Mouse (Mus musculus) lung, embryonic 16.5 days (tissue): Measurements from ENCODE around the gene Per1. TPM values are rescaled to one million over a fixed set of nuclear protein-coding genes. Genes with fewer than 3 reads are reported as not detected.

ENCODE experiments used
- ATAC-seq: fragments of 200-750 bp; cut with Nextera tagmentation; 2 replicates; pipeline ENCODE4 v1.8.0; 2017; ENCODE audit warnings: low read depth, mild to moderate bottlenecking, moderate library complexity
- H3K27ac ChIP-seq: fragments of 300-500 bp; sonication (generic); 2 replicates; pipeline ENCODE4 v1.5.1; 2014; ENCODE audit warnings: mild to moderate bottlenecking, control low read depth, low read length
- H3K27me3 ChIP-seq: fragments of 300-500 bp; sonication (generic); 2 replicates; pipeline ENCODE4 v1.6.1; 2014; ENCODE audit warnings: low read depth, low read length, mixed read lengths; ENCODE audit not compliant: control insufficient read depth, insufficient read depth
- H3K36me3 ChIP-seq: fragments of 300-500 bp; sonication (generic); 2 replicates; pipeline ENCODE4 v1.6.1; 2014; ENCODE audit warnings: low read length; ENCODE audit not compliant: control insufficient read depth, insufficient read depth
- H3K4me1 ChIP-seq: fragments of 300-500 bp; sonication (generic); replicated peaks from 2 replicates; pipeline ENCODE4 v1.6.1; 2014; ENCODE audit warnings: low read length, mixed read lengths; ENCODE audit not compliant: control insufficient read depth, insufficient read depth
- H3K4me2 ChIP-seq: fragments of 300-500 bp; sonication (generic); 2 replicates; pipeline ENCODE4 v1.6.1; 2014; ENCODE audit warnings: low read depth, low read length, control low read depth
- H3K4me3 ChIP-seq: fragments of 300-500 bp; sonication (generic); 2 replicates; pipeline ENCODE4 v1.5.1; 2014; ENCODE audit warnings: mild to moderate bottlenecking, low read length, control low read depth
- H3K9ac ChIP-seq: fragments of 300-500 bp; sonication (generic); 2 replicates; pipeline ENCODE4 v1.6.1; 2014; ENCODE audit warnings: low read length, control low read depth
- H3K9me3 ChIP-seq: fragments of 300-500 bp; sonication (generic); 2 replicates; pipeline ENCODE4 v1.6.1; 2016; ENCODE audit warnings: low read length; ENCODE audit not compliant: control insufficient read depth
- WGBS: fragments of 180-500 bp; shearing (Covaris S2); extraction: QIAGEN DNeasy Blood & Tissue Kit; methylation state at CpG from one replicate; pipeline ENCODE4 v1.1.7; 2014; 5-methylcytosine and 5-hydroxymethylcytosine counted together
- polyA plus RNA-seq: library from polyadenylated mRNA; unstranded; fragments of >200 nt; fragmentation: Nextera tagmentation; extraction: Ambion mirVana; gene quantifications from 2 replicates; pipeline ENCODE4 v1.2.1, GENCODE M21; 2015

Gene Per1
- polyA plus RNA-seq, 1 experiment from 2014 or later: 32.4 TPM

DNA sequence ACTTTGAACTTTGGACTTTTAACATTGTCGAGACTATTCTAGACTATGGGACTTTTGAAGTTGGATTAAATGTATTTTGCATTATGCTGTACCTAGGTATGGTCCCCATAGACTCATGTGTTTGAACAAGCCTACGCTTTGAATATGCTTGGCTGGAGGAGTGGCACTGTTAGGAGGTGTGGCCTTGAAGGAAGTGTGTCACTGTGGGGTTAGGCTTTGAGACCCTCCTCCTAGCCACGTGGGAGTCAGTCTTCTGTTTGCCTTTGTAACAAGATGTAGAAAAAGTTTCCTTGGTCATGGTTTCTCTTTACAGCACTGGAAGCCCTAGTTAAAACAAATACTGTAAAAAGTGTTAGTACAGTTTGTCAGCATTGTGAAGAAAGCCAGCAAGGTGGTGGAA, 41.2 kb upstream of the Per1 start:
- Histone ChIP-seq H3K4me1 (peaks cover 5% of the 10 kb centered on the region), H3K36me3 (peaks cover 11% of the 10 kb centered on the region), H3K27ac (no peak overlapping the region), H3K27me3 (no peaks in the 10 kb centered on the region), H3K9ac (no peak overlapping the region), H3K4me3 (no peak overlapping the region), H3K4me2 (no peak overlapping the region), H3K9me3 (no peaks in the 10 kb centered on the region)
- 59% methylated on average over 3 of the region's 3 CpGs for WGBS
- ATAC-seq: no peak

DNA sequence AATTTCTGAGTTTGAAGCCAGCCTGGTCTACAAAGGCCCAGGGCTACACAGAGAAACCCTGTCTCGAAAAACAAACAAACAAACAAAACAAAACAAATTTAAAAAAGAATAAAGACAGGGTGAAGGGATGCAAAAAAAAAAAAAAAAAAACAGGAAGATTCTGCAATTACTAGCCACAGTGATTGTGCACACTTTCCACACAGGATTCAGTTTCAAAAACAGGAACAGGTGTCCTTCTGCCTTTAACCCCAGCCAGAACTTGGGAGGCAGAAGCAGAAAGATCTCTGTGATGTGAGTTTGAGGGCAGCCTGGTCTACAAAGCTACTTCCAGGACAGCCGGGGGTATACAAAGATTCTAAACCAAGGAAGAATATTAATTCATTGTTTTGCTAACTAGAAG, 36.8 kb upstream of the Per1 start:
- H3K4me2 ChIP-seq: peak overlapping the region; percentile 81
- peak overlapping the region; percentile 81 for H3K27ac ChIP-seq
- 54% methylated on average over 2 of the region's 2 CpGs for WGBS

GRCm38 (mm10) chr11:69058729-69059356, 36.2 kb upstream of the Per1 start:
- Histone ChIP-seq H3K36me3 (no peaks in the 10 kb centered on the region), H3K27me3 (no peaks in the 10 kb centered on the region), H3K4me2 (peak overlapping the region; percentile 81), H3K9me3 (no peaks in the 10 kb centered on the region), H3K27ac (peak overlapping the region; percentile 81), H3K4me3 (peak overlapping the region; percentile 78), H3K9ac (peak overlapping the region; percentile 67), H3K4me1 (peaks cover 18% of the 10 kb centered on the region)
- 1% methylated on average over 19 of the region's 19 CpGs for WGBS
- peak; percentile 8 for ATAC-seq

More for the DNA sequence above, 36.8 kb upstream of the Per1 start:
- H3K4me3 ChIP-seq: peak overlapping the region; percentile 78
- ATAC-seq: no peak
- H3K27me3 ChIP-seq: no peaks in the 10 kb centered on the region
- H3K36me3 ChIP-seq: no peaks in the 10 kb centered on the region
- H3K9ac ChIP-seq: peak overlapping the region; percentile 67
- no peaks in the 10 kb centered on the region for H3K9me3 ChIP-seq
- peaks cover 18% of the 10 kb centered on the region for H3K4me1 ChIP-seq

DNA sequence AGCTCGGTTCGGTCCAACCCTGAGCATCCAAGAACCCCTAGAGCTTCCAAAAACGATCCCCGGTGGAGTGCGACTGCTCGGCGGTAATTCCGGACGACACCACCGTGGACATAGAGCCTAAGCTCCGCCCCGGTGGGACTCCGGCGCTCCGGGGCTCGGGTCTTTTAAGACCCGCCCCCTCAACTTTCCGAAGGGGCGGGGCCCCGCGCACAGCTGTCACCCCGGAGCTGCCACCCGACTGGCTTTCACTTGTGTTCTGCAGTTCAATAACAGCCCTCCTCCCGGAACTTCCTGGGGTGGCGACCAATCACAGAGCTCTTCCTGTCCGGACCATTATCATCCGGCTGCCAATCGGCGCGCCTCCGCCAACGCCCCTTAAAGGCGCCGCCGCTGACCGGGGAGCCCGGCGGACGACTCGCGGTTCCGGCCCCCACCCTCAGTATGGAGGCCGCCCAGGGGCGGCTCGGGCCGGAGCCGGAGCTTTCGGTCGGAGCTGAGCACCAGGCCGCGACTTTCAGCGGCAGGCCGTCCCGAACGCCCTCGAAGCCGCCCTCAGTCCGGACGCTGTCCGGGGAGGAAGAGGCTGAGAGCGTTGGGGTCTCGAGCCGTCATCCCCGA, 35.6 kb upstream of the Per1 start, which contains the start of gene Borcs6:
Gene Borcs6 (plus strand): TSS at position 361 of the 618 bp plus-strand sequence.
- Histone ChIP-seq H3K9me3 (no peaks in the 10 kb centered on the region), H3K4me2 (peak within 1 kb of the TSS; percentile 83), H3K9ac (peak within 1 kb of the TSS; percentile 86), H3K27ac (peak within 1 kb of the TSS; percentile 95), H3K4me1 (peaks cover 19% of the 10 kb centered on the region), H3K36me3 (no peaks in the 10 kb centered on the region), H3K4me3 (peak within 1 kb of the TSS; percentile 78), H3K27me3 (no peaks in the 10 kb centered on the region)
- peak; percentile 92 for ATAC-seq
- WGBS: under 1% methylated on average over 61 of the region's 64 CpGs

GRCm38 (mm10) chr11:69059975-69060411, 35.0 kb upstream of the Per1 start:
- H3K9me3 ChIP-seq: no peaks in the 10 kb centered on the region
- no peaks in the 10 kb centered on the region for H3K36me3 ChIP-seq
- H3K4me1 ChIP-seq: peaks cover 21% of the 10 kb centered on the region
- peak; percentile 10 for ATAC-seq
- peak overlapping the region; percentile 83 for H3K4me2 ChIP-seq
- peak overlapping the region; percentile 95 for H3K27ac ChIP-seq
- peak overlapping the region; percentile 78 for H3K4me3 ChIP-seq
- WGBS: 0% methylated on average over 49 of the region's 49 CpGs
- peak overlapping the region; percentile 86 for H3K9ac ChIP-seq
- no peaks in the 10 kb centered on the region for H3K27me3 ChIP-seq

GRCm38 (mm10) chr11:69060448-69061254, 34.4 kb upstream of the Per1 start:
- Histone ChIP-seq H3K4me2 (peak overlapping the region; percentile 83), H3K9me3 (no peaks in the 10 kb centered on the region), H3K36me3 (no peaks in the 10 kb centered on the region), H3K4me3 (peak overlapping the region; percentile 78), H3K27me3 (no peaks in the 10 kb centered on the region), H3K27ac (peak overlapping the region; percentile 95), H3K9ac (peak overlapping the region; percentile 86), H3K4me1 (peaks cover 22% of the 10 kb centered on the region)
- no peak for ATAC-seq
- WGBS: 2% methylated on average over 40 of the region's 40 CpGs

DNA sequence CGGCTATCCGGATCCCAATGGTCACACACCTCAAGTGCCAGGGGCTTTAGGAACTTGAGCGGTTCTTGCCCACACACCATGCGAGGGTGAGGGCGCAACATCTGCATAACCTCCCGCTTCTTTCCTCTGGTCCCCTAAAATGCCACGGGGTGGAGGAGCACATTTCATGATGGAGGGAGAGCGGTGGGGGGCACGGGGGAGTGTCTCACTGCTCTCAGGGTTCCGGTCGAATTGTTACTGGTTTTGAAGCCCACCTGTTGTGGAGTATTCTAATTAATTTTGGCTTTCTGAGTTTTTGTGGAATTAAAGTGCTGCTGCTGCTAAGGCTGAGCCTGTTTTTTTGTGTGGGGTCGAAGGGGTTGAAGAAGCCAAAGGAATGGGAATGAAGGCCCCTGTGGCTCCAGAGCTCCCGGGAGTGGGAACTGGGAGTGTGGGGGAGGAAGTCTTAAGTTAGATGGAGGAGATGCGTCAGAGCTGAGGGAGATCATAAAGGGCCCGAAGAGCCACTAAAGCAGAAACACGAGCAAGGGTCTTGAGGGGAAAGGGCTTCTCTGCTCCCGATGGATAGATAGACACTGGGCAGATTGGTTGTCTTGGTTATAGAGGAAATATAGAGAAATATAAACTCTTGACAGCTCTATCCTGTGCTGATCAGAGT, 33.6 kb upstream of the Per1 start:
- 14% methylated on average over 17 of the region's 17 CpGs for WGBS
- no peaks in the 10 kb centered on the region for H3K27me3 ChIP-seq
- no peaks in the 10 kb centered on the region for H3K9me3 ChIP-seq
- H3K4me1 ChIP-seq: peaks cover 30% of the 10 kb centered on the region
- H3K36me3 ChIP-seq: no peaks in the 10 kb centered on the region
- H3K4me3 ChIP-seq: peak overlapping the region; percentile 78
- no peak overlapping the region for H3K27ac ChIP-seq
- ATAC-seq: no peak
- H3K4me2 ChIP-seq: peak overlapping the region; percentile 83
- peak overlapping the region; percentile 86 for H3K9ac ChIP-seq

- peak overlapping the region; percentile 73 for H3K4me3 ChIP-seq
- H3K27ac ChIP-seq: peak overlapping the region; percentile 61
- peak overlapping the region; percentile 63 for H3K4me2 ChIP-seq
- under 1% methylated on average over 17 of the region's 17 CpGs for WGBS
- ATAC-seq: no peak
- no peaks in the 10 kb centered on the region for H3K9me3 ChIP-seq
- peaks cover 34% of the 10 kb centered on the region for H3K4me1 ChIP-seq
- H3K27me3 ChIP-seq: no peaks in the 10 kb centered on the region
- H3K36me3 ChIP-seq: no peaks in the 10 kb centered on the region
- peak overlapping the region; percentile 45; the same call in 1 of the 2 replicates for H3K9ac ChIP-seq
These were observed 32.7 kb upstream of the Per1 start for GRCm38 (mm10) chr11:69062194-69062760.
